Mouse (Mus musculus) Patski (cell line): ENCODE measurements around the gene Kcnk4. TPM values are rescaled to one million over a fixed set of nuclear protein-coding genes. Genes with fewer than 3 reads are reported as not detected.
A peak's percentile ranks its signal among the peaks of the same experiment; 100 is the strongest.
"Not testable (repeated sequence)": the region's sequence is repeated elsewhere in the genome, so short reads cannot be mapped to it uniquely, and the experiment has no call there.

Experiments used
- ATAC-seq: fragments of 100-300 bp; one replicate; pipeline ENCODE4 v1.8.0; 2021
- CTCF ChIA-PET: fragments of 350-600 bp; sonication (Branson Sonifier 250); formaldehyde crosslinking; loops from one replicate; lab custom pipeline; 2022; ENCODE audit warnings: inconsistent platforms; lab: Charles Lee
- POLR2A ChIA-PET: fragments of 350-600 bp; sonication (Branson Sonifier 250); formaldehyde crosslinking; loops from one replicate; lab custom pipeline; 2022; ENCODE audit warnings: antibody characterized with exemption, inconsistent platforms; lab: Charles Lee
- DNase-seq: peaks from one replicate; pipeline ENCODE4 v3.0.0-alpha.2; 2011; ENCODE audit warnings: low read depth, low spot score
- H3K27me3 ChIP-seq: fragments of 371-371 bp; one replicate; pipeline ENCODE4 v1.5.1; 2021
- CTCF ChIP-seq: fragments of 100-300 bp; IDR thresholded peaks from one replicate; pipeline ENCODE4 v1.5.1; 2021
- in situ Hi-C: fragments of 300-500 bp; cut with MboI; formaldehyde crosslinking; loops from 3 replicates; pipeline ENCODE4 v1.11.1; 2018; ENCODE audit warnings: low pct_unique_long_range_greater_than_20kb, mixed read lengths
- polyA plus RNA-seq: library from polyadenylated mRNA; unstranded; gene quantifications from one replicate; pipeline ENCODE4 v1.2.3, GENCODE M21; 2021

The Kcnk4 gene
- polyA plus RNA-seq, 1 experiment from 2014 or later = 7.6 TPM

- in situ Hi-C loops = no loop called here
- ATAC-seq (peak; percentile 50), DNase-seq (no peak)
- no peak for TF ChIP-seq CTCF
- no peaks in the 10 kb centered on the region for H3K27me3 ChIP-seq
- ChIA-PET POLR2A (no interaction called here), CTCF (no interaction called here)
Observed at GRCm38 (mm10) chr19:6903031-6903430, 31.3 kb downstream of the Kcnk4 start.

DNA sequence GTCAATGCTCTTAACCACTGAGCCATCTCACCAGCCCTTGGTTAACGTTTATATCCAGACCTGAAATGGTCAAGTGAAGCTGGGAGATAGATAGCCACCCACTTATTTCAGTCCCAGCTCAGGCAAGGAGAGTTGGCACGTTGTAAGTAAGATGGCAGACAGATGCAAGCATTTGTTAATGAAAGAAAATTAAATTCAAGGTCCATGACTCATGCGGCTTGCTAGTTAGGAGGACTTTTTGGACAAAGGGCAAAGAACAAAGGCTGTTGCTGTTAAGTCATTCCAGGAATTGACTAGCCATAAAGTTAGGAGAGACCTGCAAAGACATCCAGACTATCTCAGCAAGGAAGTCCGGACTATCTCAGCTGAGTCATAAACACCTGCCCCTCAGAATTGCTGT lies 34.7 kb downstream of the Kcnk4 start:
- CTCF ChIA-PET = interaction anchor here (1.1 to 2.1 kb wide), 2 partner anchors 22 to 43 kb away, joined by 3 to 5 read pairs; no protein-coding TSS in a partner anchor
- DNase-seq = no peak
- TF ChIP-seq CTCF = no peak
- POLR2A ChIA-PET = no interaction called here
- no peaks in the 10 kb centered on the region for H3K27me3 ChIP-seq
- no peak for ATAC-seq
- in situ Hi-C loops = no loop called here

- CTCF ChIA-PET = interaction anchor here (0.8 kb wide), 1 partner anchor 17 kb away, joined by 3 read pairs; no protein-coding TSS in a partner anchor
- ATAC-seq, POLR2A ChIA-PET, H3K27me3 ChIP-seq, in situ Hi-C loops, DNase-seq: not testable (repeated sequence)
Observed at GRCm38 (mm10) chr19:6895608-6896305, 38.6 kb downstream of the Kcnk4 start.

- POLR2A ChIA-PET = no interaction called here
- no peak for TF ChIP-seq CTCF
- in situ Hi-C loops = no loop called here
- peaks cover 6% of the 10 kb centered on the region for H3K27me3 ChIP-seq
- ATAC-seq (no peak), DNase-seq (no peak)
- CTCF ChIA-PET = no interaction called here
Observed at GRCm38 (mm10) chr19:6893731-6894451, 40.4 kb downstream of the Kcnk4 start.

DNA sequence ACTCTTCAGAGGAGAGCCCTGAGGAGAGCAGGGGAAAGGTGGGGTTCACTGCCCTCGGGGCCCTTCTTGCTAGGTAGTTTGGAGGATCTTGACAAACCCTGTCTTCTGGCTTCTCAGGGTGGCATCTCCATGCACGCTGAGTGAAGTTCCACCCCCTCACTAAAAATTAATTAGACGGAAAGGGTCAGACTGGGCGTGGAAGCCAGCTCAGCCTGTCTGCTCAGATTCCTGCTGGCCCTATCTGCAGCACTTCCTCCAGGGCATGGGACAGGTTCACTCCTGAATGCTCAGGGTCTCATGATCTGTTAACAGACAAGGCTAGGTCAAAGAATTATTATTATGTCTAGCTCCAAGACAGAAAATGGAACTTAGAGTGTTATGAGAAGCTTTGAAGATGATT lies 41.8 kb downstream of the Kcnk4 start:
- in situ Hi-C loops = no loop called here
- ChIA-PET POLR2A (no interaction called here), CTCF (interaction anchor here (2.6 kb wide), 1 partner anchor 15 kb away, joined by 9 read pairs; no protein-coding TSS in a partner anchor)
- DNase-seq (no peak), ATAC-seq (no peak)
- H3K27me3 ChIP-seq = peaks cover 9% of the 10 kb centered on the region
- no peak for TF ChIP-seq CTCF

DNA sequence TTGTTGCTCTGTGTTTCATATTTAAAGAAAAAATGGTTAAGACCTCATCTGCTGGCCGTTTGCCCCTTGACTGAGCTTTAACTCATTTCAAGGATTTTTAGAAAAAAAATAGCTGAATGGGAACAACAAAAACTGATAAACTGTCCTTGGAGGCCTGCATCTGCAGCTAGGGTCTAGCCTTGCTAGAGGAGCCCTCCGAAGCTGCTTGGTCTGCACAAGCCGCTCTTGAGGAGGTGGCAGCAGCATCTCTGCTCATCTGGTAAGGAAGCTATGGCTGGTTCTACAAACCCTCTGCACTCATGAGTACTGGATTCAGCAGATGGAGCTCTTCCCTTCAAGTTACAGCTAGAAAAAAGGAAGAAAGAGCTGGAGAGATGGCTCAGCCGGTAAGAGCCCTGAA lies 56.4 kb downstream of the Kcnk4 start:
- TF ChIP-seq CTCF = no peak
- H3K27me3 ChIP-seq = no peaks in the 10 kb centered on the region
- ATAC-seq = no peak
- no peak for DNase-seq
- in situ Hi-C loops = no loop called here
- ChIA-PET CTCF (interaction anchor here (0.7 to 2.4 kb wide), 4 partner anchors 10 to 47 kb away, joined by 3 to 9 read pairs (median 4); no protein-coding TSS in a partner anchor), POLR2A (interaction anchor here (1.2 kb wide), 1 partner anchor 31 kb away, joined by 3 read pairs; the partner anchor contains the start of gene Trmt112)

DNA sequence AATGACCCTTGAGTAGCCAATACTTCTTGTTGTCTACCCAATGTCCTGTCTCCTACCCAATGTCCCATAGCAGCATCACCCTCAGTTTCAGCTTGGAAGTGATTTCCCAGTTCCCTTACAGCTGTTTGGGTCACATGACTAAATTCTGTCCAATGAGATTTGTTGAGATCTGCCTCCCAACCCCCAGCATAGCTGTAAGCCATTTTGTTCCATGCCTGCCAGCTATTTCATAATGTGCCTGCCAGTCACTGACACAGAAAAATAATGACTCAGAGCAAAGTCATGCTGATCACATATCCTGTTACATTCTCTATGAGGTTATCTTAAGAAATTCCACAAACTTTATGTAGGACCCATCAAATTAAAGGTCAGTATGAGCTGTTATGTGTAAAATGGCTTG lies 57.5 kb downstream of the Kcnk4 start:
- in situ Hi-C loops = no loop called here
- CTCF ChIA-PET = interaction anchor here (1.1 to 2.2 kb wide), 4 partner anchors 9 to 48 kb away, joined by 3 to 9 read pairs (median 4); no protein-coding TSS in a partner anchor
- POLR2A ChIA-PET = no interaction called here
- ATAC-seq (no peak), DNase-seq (peak; percentile 33)
- H3K27me3 ChIP-seq = no peaks in the 10 kb centered on the region
- TF ChIP-seq CTCF = no peak

GRCm38 (mm10) chr19:6875834-6876233 lies 58.5 kb downstream of the Kcnk4 start:
- in situ Hi-C loops = no loop called here
- no peak for ATAC-seq
- ChIA-PET CTCF (interaction anchor here (1.4 kb wide), 1 partner anchor 10 kb away, joined by 4 read pairs; no protein-coding TSS in a partner anchor), POLR2A (no interaction called here)
- H3K27me3 ChIP-seq = no peaks in the 10 kb centered on the region
- no peak for TF ChIP-seq CTCF
- DNase-seq = no peak

DNA sequence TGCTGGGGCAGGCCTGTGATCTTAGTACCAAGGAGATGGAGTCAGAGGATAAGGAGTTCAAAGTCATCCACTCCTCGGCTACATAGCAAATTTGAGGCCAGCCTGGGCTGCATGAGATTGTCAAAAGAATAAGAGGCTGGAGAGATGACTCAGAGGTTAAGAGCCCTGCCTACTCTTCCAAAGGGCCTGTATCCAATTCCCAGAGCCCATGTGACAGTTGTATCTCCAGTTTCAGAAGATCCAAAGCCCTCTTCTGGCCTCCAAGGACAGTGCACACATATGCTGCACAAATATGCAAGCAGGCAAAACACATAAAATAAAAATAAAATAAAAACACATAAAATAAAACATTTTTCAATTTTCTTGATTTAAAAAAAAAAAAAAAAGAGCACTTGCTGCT lies 60.1 kb downstream of the Kcnk4 start:
- in situ Hi-C loops = no loop called here
- H3K27me3 ChIP-seq = no peaks in the 10 kb centered on the region
- ChIA-PET CTCF (interaction anchor here (1.1 kb wide), 1 partner anchor 17 kb away, joined by 3 read pairs; no protein-coding TSS in a partner anchor), POLR2A (no interaction called here)
- peak; percentile 24 for TF ChIP-seq CTCF
- DNase-seq (no peak), ATAC-seq (no peak)

Other genes with a start within 250 kb of the Kcnk4 start
- 51.4 TPM for gene Rps6ka4, start 93.9 kb downstream of the Kcnk4 start, polyA plus RNA-seq
- 0.06 TPM for gene Ccdc88b, start 76.3 kb downstream of the Kcnk4 start, polyA plus RNA-seq
- 64.4 TPM for gene Trmt112, start 24.8 kb downstream of the Kcnk4 start, polyA plus RNA-seq
- 557 TPM for gene Prdx5, start 24.4 kb downstream of the Kcnk4 start, polyA plus RNA-seq
- gene Esrra, start 12.7 kb downstream of the Kcnk4 start, polyA plus RNA-seq = 96.1 TPM
- 7.6 TPM for gene Catsperz, start 9.1 kb downstream of the Kcnk4 start, polyA plus RNA-seq
- gene Bad, start 7.3 kb upstream of the Kcnk4 start, polyA plus RNA-seq = 108 TPM
- 73.0 TPM for gene Gpr137, start 8.0 kb upstream of the Kcnk4 start, polyA plus RNA-seq
- gene Ppp1r14b, start 40.5 kb upstream of the Kcnk4 start, polyA plus RNA-seq = 267 TPM
- gene Plcb3, start 42.0 kb upstream of the Kcnk4 start, polyA plus RNA-seq = 59.6 TPM
- gene Fkbp2, start 46.0 kb upstream of the Kcnk4 start, polyA plus RNA-seq = 167 TPM
- 87.1 TPM for gene Vegfb, start 53.1 kb upstream of the Kcnk4 start, polyA plus RNA-seq
- 26.0 TPM for gene Dnajc4, start 58.1 kb upstream of the Kcnk4 start, polyA plus RNA-seq
- gene Nudt22, start 61.6 kb upstream of the Kcnk4 start, polyA plus RNA-seq = 60.5 TPM
- 20.7 TPM for gene Trpt1, start 61.6 kb upstream of the Kcnk4 start, polyA plus RNA-seq
- 0.22 TPM for gene Fermt3, start 85.0 kb upstream of the Kcnk4 start, polyA plus RNA-seq
- gene Stip1, start 105.5 kb upstream of the Kcnk4 start, polyA plus RNA-seq = 301 TPM
- 33.9 TPM for gene Macrod1, start 122.3 kb upstream of the Kcnk4 start, polyA plus RNA-seq
- gene Flrt1, start 171.2 kb upstream of the Kcnk4 start, polyA plus RNA-seq = 12.6 TPM